Mouse (Mus musculus) cerebellum, postnatal 25 days (tissue): ENCODE measurements at regions not wholly inside any gene's neighbourhood (a gene's known extent, or its start where the extent isn't known, plus 50 kb on each side); places are given as distances from the start of the nearest gene placed in this dataset.
"Not testable (repeated sequence)": the region's sequence is repeated elsewhere in the genome, so short reads cannot be mapped to it uniquely, and the experiment has no call there.

ENCODE experiments used
- DNase-seq, 2 experiments: peaks; one replicate each; pipeline ENCODE4 v3.0.0; 2021; ENCODE audit warnings: mixed read lengths in 2 of 2

DNA sequence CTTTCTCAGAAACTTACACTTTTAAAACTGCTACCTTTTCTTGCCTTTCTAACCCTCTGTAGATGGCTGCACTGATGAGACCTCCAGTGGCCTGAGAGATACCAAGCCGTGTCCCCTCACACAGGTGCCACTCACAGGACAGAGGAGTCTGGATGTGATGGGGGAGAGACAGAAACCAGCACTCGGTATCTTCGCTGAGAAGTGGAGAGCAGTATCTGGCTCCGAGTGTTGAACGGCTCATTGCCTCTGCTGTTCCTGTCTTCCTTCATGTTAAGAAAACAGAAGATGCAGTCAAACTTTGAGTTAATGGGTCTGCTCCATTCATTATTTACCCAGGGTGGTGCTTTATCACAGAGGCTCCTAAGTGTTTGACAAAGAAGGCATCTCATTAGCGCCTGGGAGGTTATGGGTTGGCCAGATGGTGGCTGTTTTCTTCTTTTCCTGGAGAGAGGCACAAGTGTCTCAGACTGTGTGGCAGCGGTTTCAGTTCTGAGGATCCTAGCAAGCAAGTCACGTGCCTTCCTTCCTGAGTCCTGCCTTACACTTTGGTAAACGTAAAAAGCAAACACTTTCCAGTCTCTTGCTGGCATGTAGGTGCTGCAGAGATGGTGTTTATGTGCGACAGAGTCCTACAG is 248.6 kb downstream of the Sec16b start:
- no peak for DNase-seq

DNA sequence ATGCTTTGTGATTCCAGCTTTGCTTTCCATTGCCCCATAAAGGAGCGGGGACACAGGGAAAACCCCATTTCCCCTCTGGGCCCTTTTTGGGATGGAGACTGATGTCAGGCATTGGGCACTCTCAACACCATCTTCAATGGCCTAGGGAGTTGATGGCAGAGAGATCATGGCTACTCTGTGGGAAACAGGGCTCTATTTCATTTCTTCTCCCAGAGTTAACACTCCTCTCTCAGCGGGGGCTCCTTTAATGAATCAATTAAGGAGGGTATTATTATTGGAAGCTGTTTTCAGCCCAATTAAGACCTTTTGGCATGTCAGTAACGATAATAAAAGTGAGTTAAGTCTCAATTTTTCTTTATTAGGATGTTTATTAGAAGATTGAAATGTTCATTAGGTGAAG is 250.4 kb downstream of the Sec16b start:
- no peak for DNase-seq

DNA sequence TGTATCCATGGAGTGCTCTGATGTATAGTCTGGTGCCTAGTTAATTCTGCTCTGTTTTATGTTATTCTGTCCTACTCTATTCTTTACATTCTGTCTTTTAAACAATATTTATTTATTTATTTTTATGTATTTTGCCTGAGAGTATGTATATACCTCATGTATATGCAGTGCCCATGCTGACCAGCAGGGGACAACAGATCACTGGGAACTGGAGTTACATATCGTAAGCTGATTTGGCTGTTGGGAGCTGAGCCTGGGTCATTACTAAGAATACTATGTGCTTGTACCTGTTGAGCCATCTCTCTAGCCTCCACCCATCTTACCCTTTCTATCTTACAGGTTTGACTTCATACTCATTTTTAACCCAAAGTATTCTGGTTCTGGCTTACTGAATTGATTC is 251.8 kb downstream of the Sec16b start:
- DNase-seq: no peak

DNA sequence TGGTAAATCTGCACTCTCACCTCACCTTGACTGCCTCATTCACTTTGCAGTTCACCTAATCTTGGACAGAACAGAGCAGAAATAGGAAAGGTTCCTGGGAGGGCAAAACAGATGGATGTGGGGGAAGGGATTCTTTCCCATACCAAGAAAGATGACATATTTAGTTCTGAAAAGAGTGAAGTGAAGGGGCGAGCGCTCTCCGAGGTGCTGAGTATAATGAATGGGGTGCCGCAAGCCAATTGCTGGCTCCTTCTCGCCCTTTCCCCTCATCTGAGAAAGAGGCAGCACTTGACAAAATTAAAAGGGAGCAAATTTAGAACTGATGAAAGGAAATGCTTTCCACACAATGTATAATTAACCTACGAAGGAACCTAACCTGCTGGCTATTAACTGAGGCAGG is 261.7 kb downstream of the Sec16b start:
- DNase-seq: no peak

DNA sequence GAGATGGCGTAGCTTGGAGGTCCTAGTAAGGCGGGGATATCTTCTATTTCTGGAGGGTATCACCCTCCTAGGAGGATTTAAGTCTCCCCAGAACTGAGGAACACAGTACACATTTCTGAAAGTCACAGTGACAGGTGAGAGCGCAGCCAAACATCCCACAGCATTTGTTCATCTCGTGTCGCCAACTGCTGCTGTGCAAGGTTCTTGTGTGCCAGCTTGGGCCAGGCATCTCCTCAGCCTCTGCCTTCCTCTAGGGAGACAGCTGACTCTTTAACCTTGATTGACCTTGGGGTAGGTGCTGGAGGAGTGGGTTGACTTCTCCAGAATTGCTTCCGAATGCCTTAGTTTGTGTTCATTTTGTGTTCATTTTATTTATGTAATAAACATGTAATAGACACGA is 291.2 kb downstream of the Sec16b start:
- no peak for DNase-seq

DNA sequence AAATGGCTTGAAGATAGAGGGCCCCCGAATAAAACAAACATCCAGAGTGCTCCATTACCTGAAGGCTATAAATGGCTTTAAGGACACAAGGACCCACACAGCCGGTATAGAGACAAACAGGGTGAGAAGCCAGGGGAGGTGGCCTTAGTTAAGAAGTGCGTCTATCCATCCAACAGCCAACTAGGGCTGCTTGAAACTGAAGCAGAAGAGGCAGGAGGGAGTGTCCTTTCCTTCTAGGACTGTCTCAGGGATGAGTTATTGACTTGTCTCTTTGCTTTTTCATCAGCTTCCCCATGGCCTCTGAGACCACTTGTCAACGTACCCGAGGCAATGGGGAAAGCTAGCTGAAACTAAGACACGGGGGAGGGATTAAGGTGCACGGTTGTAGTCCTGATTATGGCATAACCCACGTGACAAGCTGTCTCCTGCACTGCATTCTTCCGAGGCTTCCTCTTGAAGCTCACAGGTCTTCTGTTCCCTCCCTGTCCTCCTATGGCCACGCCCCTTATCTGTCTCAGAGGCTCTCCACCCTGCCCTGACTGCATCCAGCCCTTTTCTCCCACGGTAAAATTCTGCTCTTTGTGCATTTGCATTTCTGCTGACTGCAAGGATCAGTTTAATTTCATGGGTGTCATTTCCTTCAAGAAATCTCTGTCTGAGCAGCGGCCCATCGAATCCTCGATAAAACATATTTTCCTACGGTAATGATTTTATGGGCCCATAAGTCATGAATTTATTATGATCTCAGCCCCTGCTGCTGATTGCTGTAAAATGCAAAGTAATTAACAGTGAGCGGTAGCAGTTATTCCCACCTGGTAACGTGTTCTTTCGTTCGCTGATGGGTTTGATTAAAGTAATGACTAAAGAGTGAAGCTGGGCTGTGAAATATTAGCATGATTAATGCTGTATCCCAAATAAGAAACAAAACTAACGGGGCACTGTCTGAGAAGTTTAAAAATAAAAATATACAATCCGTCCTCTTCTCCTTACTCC is 292.3 kb downstream of the Sec16b start:
- DNase-seq: no peak

DNA sequence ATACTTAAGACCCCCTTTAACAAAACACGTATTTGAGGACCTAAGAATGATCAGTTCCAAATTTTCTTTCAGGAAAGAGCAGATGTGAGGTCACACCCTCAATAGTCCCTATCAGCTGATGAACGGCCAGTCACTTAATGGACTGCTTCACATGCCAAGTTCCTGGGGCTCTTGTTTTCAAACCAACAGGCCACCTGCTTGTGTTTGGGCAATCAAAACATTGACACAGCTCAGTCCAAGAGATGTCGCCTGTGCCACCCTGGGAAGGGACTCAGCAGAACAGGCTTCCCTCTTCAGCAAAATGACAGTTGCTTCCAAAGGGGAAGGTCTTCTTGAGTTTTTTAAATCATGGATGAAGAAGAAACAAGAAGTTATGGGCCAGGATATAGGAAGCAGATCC is 294.6 kb downstream of the Sec16b start:
- peak in 1 of 2 experiments; percentile 11 for DNase-seq

DNA sequence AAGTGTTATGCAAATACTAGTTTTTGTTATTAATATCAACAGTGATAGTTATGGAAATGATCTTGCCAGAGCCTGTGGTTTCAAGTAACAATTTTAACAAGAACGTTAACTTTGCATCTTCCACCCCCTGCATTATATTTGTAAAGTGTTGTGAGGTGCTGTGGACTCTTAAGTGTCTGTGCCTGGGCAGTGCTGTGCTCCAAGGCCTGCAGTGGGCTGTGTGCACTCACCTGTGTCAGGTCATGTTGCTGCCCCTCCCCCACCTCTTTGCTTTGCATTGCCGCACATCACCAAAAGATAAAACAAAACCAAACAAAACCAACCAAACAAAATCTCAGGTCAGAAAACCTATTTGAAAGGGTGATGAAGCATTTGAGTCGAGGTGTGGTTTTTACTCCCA is 297.7 kb downstream of the Sec16b start:
- DNase-seq: no peak

DNA sequence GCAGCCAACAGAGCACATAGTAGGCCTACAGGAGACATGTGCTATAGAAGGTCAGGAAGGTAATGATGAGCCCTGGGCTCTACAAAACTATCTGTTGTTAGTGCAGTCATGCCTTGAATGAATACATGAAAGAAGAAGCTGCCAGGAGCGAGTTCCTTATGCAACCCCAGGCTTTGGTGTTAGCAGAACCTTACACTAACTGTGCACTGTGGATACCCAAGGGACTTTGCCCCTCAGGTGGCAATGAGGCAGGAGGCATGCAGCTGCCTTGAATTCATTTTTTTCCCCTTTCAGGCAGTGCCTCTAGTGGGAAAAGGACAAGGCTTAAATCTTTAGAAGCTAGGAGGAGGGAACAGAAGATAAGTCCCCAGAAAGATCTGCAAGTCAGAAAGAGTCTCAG is 299.8 kb downstream of the Sec16b start:
- DNase-seq: no peak

DNA sequence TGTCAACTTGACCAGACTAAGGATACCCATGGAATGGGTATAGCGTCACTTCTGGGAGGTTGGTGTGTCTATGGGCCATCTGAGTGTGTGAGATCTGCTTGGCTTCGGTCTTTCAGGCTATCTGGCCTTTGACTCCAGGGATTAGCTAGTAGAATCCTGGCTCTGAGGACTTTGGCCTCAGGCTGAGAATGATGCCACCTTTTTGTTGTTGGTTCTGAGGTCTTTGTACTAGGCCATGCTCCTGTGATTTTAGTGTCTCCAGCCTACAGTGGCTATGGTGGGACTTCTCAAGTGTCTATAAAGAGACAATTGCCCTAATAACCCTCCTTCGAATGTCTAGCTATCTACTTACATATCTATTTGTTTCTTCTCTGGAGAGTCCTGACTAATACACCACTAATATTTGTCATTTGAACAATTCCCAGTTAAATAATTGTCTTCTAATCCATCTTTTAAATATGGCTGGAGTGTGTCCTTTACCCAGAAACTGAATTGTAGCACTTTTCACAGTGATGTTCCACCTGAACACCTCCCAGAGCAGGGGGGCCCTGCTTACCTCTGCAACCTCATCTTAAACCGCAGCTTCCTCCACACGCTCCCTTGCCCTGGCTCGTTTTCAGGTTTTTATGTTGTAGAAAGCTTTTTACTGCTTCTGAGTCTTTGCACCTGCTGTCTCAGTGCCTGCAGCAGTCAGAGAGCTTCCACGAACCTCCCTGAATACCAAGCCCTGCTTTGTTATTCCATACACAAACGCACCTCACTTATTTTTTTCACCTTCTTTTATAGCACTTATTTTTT is 303.3 kb downstream of the Sec16b start:
- no peak for DNase-seq

DNA sequence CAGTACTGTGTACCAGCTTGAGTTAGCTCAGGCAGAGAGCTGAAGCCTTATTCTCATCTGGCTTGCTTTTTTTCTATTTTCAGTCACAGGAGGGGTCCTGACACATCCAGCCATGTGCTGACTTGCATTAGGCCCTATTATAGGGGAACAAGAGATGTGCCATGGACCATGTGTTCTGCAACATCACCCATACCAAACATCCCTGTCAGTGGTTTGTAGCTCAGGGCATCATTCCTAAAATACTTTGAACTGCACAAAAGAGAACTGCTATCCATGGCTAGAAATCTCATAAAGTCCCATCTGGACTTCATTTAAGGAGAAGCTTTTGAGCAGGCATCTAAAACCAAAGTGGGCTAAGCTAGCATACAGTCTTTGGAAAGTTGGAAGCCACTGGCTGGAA is 304.1 kb downstream of the Sec16b start:
- no peak for DNase-seq

DNA sequence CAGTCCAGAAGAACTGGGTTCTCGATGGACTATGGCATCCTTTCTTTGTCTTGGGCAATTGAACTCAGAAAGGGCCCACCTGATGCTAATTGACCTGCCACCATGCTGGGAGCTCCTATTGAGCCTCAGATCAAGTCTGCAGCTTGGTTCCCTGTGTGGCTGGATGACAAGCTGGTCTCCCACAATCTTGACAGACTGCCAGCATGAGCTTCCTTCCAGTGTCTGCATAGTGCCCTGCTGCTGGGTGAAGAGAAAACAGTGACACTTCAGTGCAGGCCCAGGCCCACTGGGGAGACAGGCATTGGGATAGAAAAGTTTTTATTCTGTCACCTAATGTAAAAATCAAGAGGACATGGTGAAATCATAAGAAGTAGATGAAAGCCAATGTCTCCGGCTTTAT is 321.4 kb downstream of the Sec16b start:
- DNase-seq: peak; percentile 62 to 72

DNA sequence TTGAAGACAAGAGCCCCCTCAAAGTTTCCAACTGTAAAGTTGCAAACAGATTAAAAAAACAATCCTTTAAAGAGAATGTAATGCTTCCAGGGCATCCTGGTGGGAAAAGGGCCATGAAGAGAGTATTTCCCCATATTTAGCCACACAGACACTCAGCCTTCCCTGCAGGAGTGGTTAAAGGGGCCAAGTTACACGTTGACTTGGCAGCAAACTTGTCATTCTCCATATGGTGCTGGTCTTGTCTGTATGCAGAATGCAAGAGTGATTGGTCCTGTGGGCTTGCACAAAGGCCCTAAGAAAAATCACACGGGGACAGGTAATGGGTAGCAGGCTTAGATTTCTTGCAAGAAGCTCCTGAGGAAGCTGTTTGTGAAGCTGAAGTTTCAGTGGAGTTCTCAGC is 325.0 kb downstream of the Sec16b start:
- DNase-seq: peak; percentile 80 to 81

DNA sequence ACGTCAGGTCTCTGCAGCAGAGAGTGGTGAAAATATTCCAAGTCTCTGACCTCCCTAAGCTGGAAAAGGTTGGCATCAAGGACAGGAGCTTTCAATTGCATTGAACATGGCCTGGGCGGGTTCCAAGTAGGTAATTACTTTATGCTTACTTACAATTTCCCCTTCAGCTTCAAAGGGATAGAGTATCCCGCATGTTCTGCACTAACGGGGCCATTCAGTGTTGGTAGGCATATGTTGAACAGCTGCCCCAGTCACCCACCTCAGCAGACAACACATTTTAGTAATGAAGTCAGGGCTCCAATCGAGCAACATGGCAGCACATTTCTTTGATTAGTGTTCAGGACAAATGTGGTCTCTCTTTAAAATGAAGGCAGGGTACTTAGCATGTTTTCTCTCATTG is 366.2 kb downstream of the Sec16b start:
- no peak for DNase-seq

DNA sequence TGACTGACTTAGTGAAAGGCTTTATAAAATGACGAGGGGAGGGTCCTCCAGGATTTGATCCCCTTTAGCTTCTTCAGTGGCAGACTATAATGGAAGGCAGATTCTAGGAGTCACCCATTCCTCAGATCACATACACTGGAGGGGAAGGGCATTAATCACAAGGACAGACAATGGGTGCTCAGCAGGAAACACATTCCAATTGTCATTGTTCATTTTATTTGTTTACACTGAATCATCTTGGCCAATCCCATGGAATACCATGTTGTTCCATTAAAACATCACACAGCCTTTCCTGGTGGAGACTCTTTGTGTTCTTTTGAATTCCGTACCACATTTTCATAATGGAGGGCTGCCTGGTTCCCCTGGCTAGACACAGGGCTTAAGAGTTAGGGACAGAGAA is 368.5 kb downstream of the Sec16b start:
- DNase-seq: no peak

DNA sequence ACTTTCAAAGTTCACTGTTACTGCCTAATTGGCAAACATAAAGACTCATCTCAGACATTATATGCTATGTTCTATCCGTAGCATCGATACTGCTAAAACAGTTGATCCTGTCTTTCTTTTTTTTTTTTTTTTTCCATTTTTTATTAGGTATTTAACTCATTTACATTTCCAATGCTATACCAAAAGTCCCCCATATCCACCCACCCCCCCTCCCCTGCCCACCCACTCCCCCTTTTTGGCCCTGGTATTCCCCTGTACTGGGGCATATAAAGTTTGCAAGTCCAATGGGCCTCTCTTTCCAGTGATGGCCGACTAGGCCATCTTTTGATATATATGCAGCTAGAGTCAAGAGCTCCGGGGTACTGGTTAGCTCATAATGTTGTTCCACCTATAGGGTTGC is 370.6 kb downstream of the Sec16b start:
- DNase-seq: not testable (repeated sequence)

DNA sequence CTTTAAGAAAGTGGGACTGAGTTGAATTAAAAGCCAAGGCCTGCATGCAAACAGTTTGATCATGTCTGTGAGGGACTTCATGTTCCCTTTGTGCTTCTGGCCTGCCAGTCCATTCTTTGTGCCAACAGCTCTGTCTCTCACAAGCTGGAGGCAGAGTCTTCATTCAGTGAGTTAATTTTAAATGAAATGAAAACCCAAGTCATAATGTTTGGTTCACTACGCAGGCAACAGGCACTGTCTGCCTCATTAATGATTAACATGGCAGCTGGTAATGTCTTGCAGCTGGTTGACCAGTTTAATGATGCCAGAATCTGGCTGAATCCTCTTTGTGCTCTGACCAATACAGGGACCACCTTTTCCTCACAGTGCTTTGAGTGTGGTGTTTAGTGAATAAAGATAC is 380.6 kb downstream of the Sec16b start:
- no peak for DNase-seq

DNA sequence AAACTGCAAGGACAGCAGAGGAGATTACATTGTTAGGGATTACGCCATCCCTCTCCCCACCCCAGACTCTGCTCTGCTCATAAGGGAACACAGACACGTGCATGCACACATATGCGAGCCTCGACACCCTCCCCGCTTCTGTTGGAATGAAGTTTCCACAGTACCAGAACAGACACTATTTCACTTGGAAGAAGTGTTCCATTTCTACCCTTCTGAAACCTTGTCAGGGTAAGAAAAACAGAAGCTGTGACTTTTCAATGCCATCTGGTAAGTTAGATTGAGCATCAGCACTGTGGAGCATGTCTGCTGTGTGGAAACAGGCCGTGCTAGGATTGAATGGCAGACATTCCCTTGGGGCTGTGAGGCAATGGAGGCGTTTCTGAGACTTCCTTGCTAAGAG is 382.0 kb downstream of the Sec16b start:
- no peak for DNase-seq

DNA sequence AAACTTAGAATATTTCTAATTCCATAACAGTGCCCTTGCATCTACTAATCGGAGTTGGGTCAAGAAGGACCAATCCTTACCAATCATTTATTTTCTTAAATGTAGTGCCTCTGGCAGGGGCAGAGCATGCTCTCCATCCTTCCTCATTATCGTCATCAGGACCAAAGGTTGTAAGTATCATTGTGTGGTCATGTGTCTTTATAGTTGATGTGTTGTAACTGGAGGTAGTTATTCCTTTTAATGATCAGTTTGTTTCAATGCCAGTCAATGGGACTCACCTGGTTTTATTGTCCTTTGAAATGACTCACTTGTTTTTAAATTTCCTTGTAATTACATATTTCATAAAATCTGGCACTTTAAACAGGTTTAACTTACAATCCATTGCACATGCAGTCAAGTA is 399.6 kb downstream of the Sec16b start:
- no peak for DNase-seq

DNA sequence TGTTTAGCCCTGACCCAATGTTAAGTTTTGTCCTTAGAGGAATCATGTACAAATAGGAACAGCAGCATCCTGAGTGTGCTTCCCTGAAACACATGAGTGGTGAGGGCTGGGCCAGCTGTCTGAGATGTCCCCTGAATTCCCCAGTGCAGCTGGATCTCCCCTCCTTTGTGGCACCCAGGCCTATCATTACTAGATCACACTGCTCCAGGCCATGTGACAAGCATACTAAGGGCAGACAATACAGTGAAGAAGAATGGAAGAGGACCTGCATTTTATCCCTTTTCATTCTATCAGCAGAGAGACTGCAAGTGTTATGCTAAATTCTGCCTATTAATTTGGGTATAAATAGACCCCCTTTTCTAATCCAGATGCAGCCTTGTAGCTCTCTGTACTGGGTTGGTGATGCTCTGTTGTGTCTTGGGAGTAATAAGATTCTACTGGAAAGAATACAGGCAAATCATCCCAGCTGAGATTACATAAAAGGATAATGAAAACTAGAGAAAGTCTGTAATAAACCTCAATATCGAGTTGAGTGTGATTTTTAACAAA is 418.3 kb downstream of the Brinp2 start:
- DNase-seq: no peak

DNA sequence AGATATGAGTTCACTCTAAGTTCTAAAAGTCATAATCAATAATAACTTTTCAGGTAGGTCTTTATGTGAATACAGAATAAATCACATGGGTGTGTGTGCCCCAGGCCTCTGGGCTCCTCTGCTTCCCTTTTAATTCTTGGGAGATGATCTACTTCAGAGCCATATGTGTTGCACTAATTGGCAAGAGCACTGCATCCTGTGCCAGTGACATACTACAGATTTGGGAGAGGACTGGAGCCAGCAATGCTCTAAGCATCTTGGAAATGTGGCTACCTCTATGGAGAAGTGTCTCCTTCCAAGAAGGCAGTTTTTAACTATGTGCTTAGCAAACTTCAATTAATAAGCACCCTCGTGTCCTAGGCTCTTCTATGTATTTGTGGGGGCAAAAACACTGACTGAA is 416.6 kb downstream of the Brinp2 start:
- peak; percentile 12 to 31 for DNase-seq

DNA sequence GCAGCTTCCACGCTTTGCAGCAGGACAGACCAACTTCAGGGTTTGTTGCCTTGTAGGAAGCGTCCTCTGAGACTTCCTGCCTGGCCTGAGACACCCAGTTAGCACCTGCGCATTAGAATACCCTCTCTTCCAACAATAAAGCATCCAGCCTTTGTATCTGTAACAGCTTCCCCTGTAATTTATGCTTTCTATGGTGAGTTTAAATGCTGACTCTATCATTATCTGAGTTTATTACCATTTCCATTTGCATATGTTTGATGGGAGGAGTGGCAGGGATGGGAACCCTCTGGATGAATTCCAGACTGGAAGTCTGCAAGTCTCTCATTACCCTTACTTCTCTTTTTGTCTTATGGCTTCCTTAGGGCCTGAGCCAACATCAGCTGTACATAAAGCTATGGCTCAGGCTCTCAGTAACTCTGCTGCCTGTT is 415.8 kb downstream of the Brinp2 start:
- DNase-seq: no peak

DNA sequence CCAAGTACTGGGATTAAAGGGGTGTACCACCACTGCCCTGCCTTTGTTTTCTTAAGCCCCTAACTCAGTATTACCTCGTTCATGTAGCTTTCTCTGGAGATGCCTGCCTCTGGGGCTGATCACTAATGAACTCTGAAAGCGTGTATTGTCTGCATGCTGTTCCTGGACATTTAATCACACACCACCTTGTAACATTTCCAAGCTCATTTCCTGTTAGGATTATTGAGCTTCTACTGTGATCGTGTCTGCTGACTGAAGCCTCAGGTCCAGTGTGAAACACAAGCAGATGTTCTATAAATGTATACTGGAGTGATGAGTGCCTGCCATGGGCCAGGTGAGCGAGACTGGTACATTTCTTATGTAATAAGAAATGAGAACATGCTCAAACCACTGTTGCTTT is 398.6 kb downstream of the Brinp2 start:
- DNase-seq: no peak
